Mouse (Mus musculus): Measurements from ENCODE around the gene Spata16. TPM values are rescaled to one million over a fixed set of nuclear protein-coding genes. Genes with fewer than 3 reads are reported as not detected.

Spata16 gene
- polyA plus RNA-seq (2014; fragmentation: Nextera tagmentation; extraction: Ambion mirVana): not detected in 2 replicates

GRCm38 (mm10) chr3:26637402-26637801, at the start of gene Spata16:
Gene Spata16, plus strand, starts transcription at chr3:26637620.
- DNase-seq (ENCODE audit: low spot score) (no peak), ATAC-seq (replicated peaks; ENCODE audit: low FRiP score) (no peak)
- H3K4me3 ChIP-seq (ENCODE audit: low read depth, low read length): no peak within 1 kb of the TSS
- H3K4me2 ChIP-seq (ENCODE audit: low read depth, low read length, severe bottlenecking): no peak within 1 kb of the TSS
- no peaks in the 10 kb centered on the region for H3K27me3 ChIP-seq (ENCODE audit: control insufficient read depth, insufficient read depth, low read length)
- H3K9me3 ChIP-seq (ENCODE audit: control insufficient read depth, low read length): no peaks in the 10 kb centered on the region
- no peak within 1 kb of the TSS for H3K9ac ChIP-seq (ENCODE audit: low read length)
- no peaks in the 10 kb centered on the region; the same call in none of the 2 replicates for H3K4me1 ChIP-seq (replicated peaks; ENCODE audit: control insufficient read depth, insufficient read depth, low read length)
- no peaks in the 10 kb centered on the region for H3K36me3 ChIP-seq (ENCODE audit: control insufficient read depth, insufficient read depth, low read length)
- no peak within 1 kb of the TSS for H3K27ac ChIP-seq (ENCODE audit: low read depth, low read length)
- 73% methylated on average over 11 of the region's 11 CpGs for WGBS

- Histone ChIP-seq H3K9ac (ENCODE audit: low read length) (no peak overlapping the region), H3K4me1 (replicated peaks; ENCODE audit: control insufficient read depth, insufficient read depth, low read length) (no peaks in the 10 kb centered on the region), H3K27me3 (ENCODE audit: control insufficient read depth, insufficient read depth, low read length) (no peaks in the 10 kb centered on the region), H3K4me3 (ENCODE audit: low read depth, low read length) (no peak overlapping the region), H3K9me3 (ENCODE audit: control insufficient read depth, low read length) (no peaks in the 10 kb centered on the region), H3K27ac (ENCODE audit: low read depth, low read length) (no peak overlapping the region), H3K4me2 (ENCODE audit: low read depth, low read length, severe bottlenecking) (no peak overlapping the region), H3K36me3 (ENCODE audit: control insufficient read depth, insufficient read depth, low read length) (no peaks in the 10 kb centered on the region)
- WGBS: 92% methylated on average over 1 of the region's 1 CpGs
- DNase-seq (ENCODE audit: low spot score): no peak
- ATAC-seq (replicated peaks; ENCODE audit: low FRiP score): no peak
Observed at GRCm38 (mm10) chr3:26604861-26605260, 32.6 kb upstream of the Spata16 start.

- H3K27me3 ChIP-seq (ENCODE audit: control insufficient read depth, insufficient read depth, low read length): no peaks in the 10 kb centered on the region
- DNase-seq (ENCODE audit: low spot score) (no peak), ATAC-seq (replicated peaks; ENCODE audit: low FRiP score) (no peak)
- no peaks in the 10 kb centered on the region for H3K36me3 ChIP-seq (ENCODE audit: control insufficient read depth, insufficient read depth, low read length)
- no peak overlapping the region for H3K4me3 ChIP-seq (ENCODE audit: low read depth, low read length)
- 88% methylated on average over 5 of the region's 5 CpGs for WGBS
- H3K4me2 ChIP-seq (ENCODE audit: low read depth, low read length, severe bottlenecking): no peak overlapping the region
- H3K27ac ChIP-seq (ENCODE audit: low read depth, low read length): no peak overlapping the region
- H3K9ac ChIP-seq (ENCODE audit: low read length): no peak overlapping the region
- H3K9me3 ChIP-seq (ENCODE audit: control insufficient read depth, low read length): no peaks in the 10 kb centered on the region
- no peaks in the 10 kb centered on the region for H3K4me1 ChIP-seq (replicated peaks; ENCODE audit: control insufficient read depth, insufficient read depth, low read length)
Observed at GRCm38 (mm10) chr3:26608531-26608930, 28.9 kb upstream of the Spata16 start.

- Histone ChIP-seq H3K4me1 (replicated peaks; ENCODE audit: control insufficient read depth, insufficient read depth, low read length) (no peaks in the 10 kb centered on the region; the same call in none of the 2 replicates), H3K27me3 (ENCODE audit: control insufficient read depth, insufficient read depth, low read length) (no peaks in the 10 kb centered on the region), H3K4me3 (ENCODE audit: low read depth, low read length) (no peak overlapping the region), H3K9ac (ENCODE audit: low read length) (no peak overlapping the region), H3K27ac (ENCODE audit: low read depth, low read length) (no peak overlapping the region), H3K9me3 (ENCODE audit: control insufficient read depth, low read length) (no peaks in the 10 kb centered on the region), H3K36me3 (ENCODE audit: control insufficient read depth, insufficient read depth, low read length) (no peaks in the 10 kb centered on the region), H3K4me2 (ENCODE audit: low read depth, low read length, severe bottlenecking) (no peak overlapping the region)
- DNase-seq (ENCODE audit: low spot score) (peak; percentile 48), ATAC-seq (replicated peaks; ENCODE audit: low FRiP score) (no peak)
- WGBS: 53% methylated on average over 9 of the region's 9 CpGs
Observed at GRCm38 (mm10) chr3:26639214-26639613, 1.8 kb downstream of the Spata16 start.

- Histone ChIP-seq H3K27ac (ENCODE audit: low read depth, low read length) (no peak overlapping the region), H3K4me2 (ENCODE audit: low read depth, low read length, severe bottlenecking) (no peak overlapping the region), H3K9ac (ENCODE audit: low read length) (no peak overlapping the region), H3K4me1 (replicated peaks; ENCODE audit: control insufficient read depth, insufficient read depth, low read length) (no peaks in the 10 kb centered on the region; the same call in none of the 2 replicates), H3K36me3 (ENCODE audit: control insufficient read depth, insufficient read depth, low read length) (no peaks in the 10 kb centered on the region), H3K27me3 (ENCODE audit: control insufficient read depth, insufficient read depth, low read length) (no peaks in the 10 kb centered on the region), H3K4me3 (ENCODE audit: low read depth, low read length) (no peak overlapping the region), H3K9me3 (ENCODE audit: control insufficient read depth, low read length) (no peaks in the 10 kb centered on the region)
- ATAC-seq (replicated peaks; ENCODE audit: low FRiP score): no peak
- DNase-seq (ENCODE audit: low spot score): no peak
- WGBS: 53% methylated on average over 8 of the region's 8 CpGs
Observed at GRCm38 (mm10) chr3:26639851-26640250, 2.4 kb downstream of the Spata16 start.

GRCm38 (mm10) chr3:26640321-26641075, 3.1 kb downstream of the Spata16 start:
- 38% methylated on average over 8 of the region's 8 CpGs for WGBS
- Histone ChIP-seq H3K27ac (ENCODE audit: low read depth, low read length) (peak overlapping the region; percentile 50; the same call in 1 of the 2 replicates), H3K36me3 (ENCODE audit: control insufficient read depth, insufficient read depth, low read length) (no peaks in the 10 kb centered on the region), H3K9me3 (ENCODE audit: control insufficient read depth, low read length) (no peaks in the 10 kb centered on the region), H3K4me2 (ENCODE audit: low read depth, low read length, severe bottlenecking) (0 out of 2 replicates have a peak overlapping the region, but pooled peaks have one; percentile 11), H3K27me3 (ENCODE audit: control insufficient read depth, insufficient read depth, low read length) (no peaks in the 10 kb centered on the region), H3K4me1 (replicated peaks; ENCODE audit: control insufficient read depth, insufficient read depth, low read length) (no peaks in the 10 kb centered on the region; the same call in none of the 2 replicates), H3K4me3 (ENCODE audit: low read depth, low read length) (no peak overlapping the region), H3K9ac (ENCODE audit: low read length) (no peak overlapping the region)
- DNase-seq (ENCODE audit: low spot score) (peak; percentile 55), ATAC-seq (replicated peaks; ENCODE audit: low FRiP score) (peak; percentile 39)

- Histone ChIP-seq H3K9me3 (ENCODE audit: control insufficient read depth, low read length) (no peaks in the 10 kb centered on the region), H3K27ac (ENCODE audit: low read depth, low read length) (peak overlapping the region; percentile 2; the same call in 1 of the 2 replicates), H3K9ac (ENCODE audit: low read length) (no peak overlapping the region), H3K4me1 (replicated peaks; ENCODE audit: control insufficient read depth, insufficient read depth, low read length) (no peaks in the 10 kb centered on the region; the same call in none of the 2 replicates), H3K4me3 (ENCODE audit: low read depth, low read length) (no peak overlapping the region), H3K4me2 (ENCODE audit: low read depth, low read length, severe bottlenecking) (no peak overlapping the region), H3K27me3 (ENCODE audit: control insufficient read depth, insufficient read depth, low read length) (no peaks in the 10 kb centered on the region), H3K36me3 (ENCODE audit: control insufficient read depth, insufficient read depth, low read length) (no peaks in the 10 kb centered on the region)
- peak; percentile 83 for DNase-seq (ENCODE audit: low spot score)
- ATAC-seq (replicated peaks; ENCODE audit: low FRiP score): peak; percentile 95
- WGBS: 24% methylated on average over 15 of the region's 15 CpGs
Observed at GRCm38 (mm10) chr3:26641351-26642249, 4.2 kb downstream of the Spata16 start.

- Histone ChIP-seq H3K4me2 (ENCODE audit: low read depth, low read length, severe bottlenecking) (no peak overlapping the region), H3K4me1 (replicated peaks; ENCODE audit: control insufficient read depth, insufficient read depth, low read length) (no peaks in the 10 kb centered on the region; the same call in none of the 2 replicates), H3K36me3 (ENCODE audit: control insufficient read depth, insufficient read depth, low read length) (no peaks in the 10 kb centered on the region), H3K27ac (ENCODE audit: low read depth, low read length) (no peak overlapping the region), H3K27me3 (ENCODE audit: control insufficient read depth, insufficient read depth, low read length) (no peaks in the 10 kb centered on the region), H3K9ac (ENCODE audit: low read length) (no peak overlapping the region), H3K4me3 (ENCODE audit: low read depth, low read length) (no peak overlapping the region), H3K9me3 (ENCODE audit: control insufficient read depth, low read length) (no peaks in the 10 kb centered on the region)
- WGBS: 84% methylated on average over 1 of the region's 1 CpGs
- ATAC-seq (replicated peaks; ENCODE audit: low FRiP score): no peak
- no peak for DNase-seq (ENCODE audit: low spot score)
Observed at GRCm38 (mm10) chr3:26644136-26644535, 6.7 kb downstream of the Spata16 start.
